Mouse (Mus musculus) heart, embryonic 13.5 days (tissue): ENCODE data around the gene Ccdc137. TPM values are rescaled to one million over a fixed set of nuclear protein-coding genes. Genes with fewer than 3 reads are reported as not detected.

Source experiments
- ATAC-seq: fragments of 200-750 bp; cut with Nextera tagmentation; 2 replicates; pipeline ENCODE4 v1.8.0; 2017; ENCODE audit warnings: moderate TSS enrichment; ENCODE audit not compliant: insufficient number of reproducible peaks, low FRiP score, low TSS enrichment; ENCODE audit errors: extremely low read depth
- H3K27ac ChIP-seq: fragments of 300-500 bp; sonication (generic); replicated peaks from 2 replicates; pipeline ENCODE4 v1.5.1; 2015; ENCODE audit warnings: moderate library complexity, mild to moderate bottlenecking, inconsistent platforms
- H3K27me3 ChIP-seq: fragments of 300-500 bp; sonication (generic); replicated peaks from 2 replicates; pipeline ENCODE4 v1.6.1; 2015; ENCODE audit warnings: mild to moderate bottlenecking, inconsistent platforms
- H3K36me3 ChIP-seq: fragments of 300-500 bp; sonication (generic); 2 replicates; pipeline ENCODE4 v1.6.1; 2015; ENCODE audit warnings: mild to moderate bottlenecking, inconsistent platforms
- H3K4me1 ChIP-seq: fragments of 300-500 bp; sonication (generic); 2 replicates; pipeline ENCODE4 v1.6.1; 2015; ENCODE audit warnings: inconsistent platforms
- H3K4me2 ChIP-seq: fragments of 300-500 bp; sonication (generic); 2 replicates; pipeline ENCODE4 v1.6.1; 2015; ENCODE audit warnings: inconsistent platforms, mild to moderate bottlenecking, moderate library complexity
- H3K4me3 ChIP-seq: fragments of 300-500 bp; sonication (generic); 2 replicates; pipeline ENCODE4 v1.5.1; 2015; ENCODE audit warnings: moderate library complexity, mild to moderate bottlenecking, inconsistent platforms
- H3K9ac ChIP-seq: fragments of 300-500 bp; sonication (generic); 2 replicates; pipeline ENCODE4 v1.6.1; 2015; ENCODE audit warnings: inconsistent platforms, mild to moderate bottlenecking, moderate library complexity
- H3K9me3 ChIP-seq: fragments of 300-500 bp; sonication (generic); 2 replicates; pipeline ENCODE4 v1.6.1; 2016; ENCODE audit warnings: inconsistent platforms
- WGBS: fragments of 180-500 bp; shearing (Covaris S2); methylation state at CpG from one replicate; pipeline ENCODE4 v1.1.7; 2015; ENCODE audit warnings: mixed read lengths; 5-methylcytosine and 5-hydroxymethylcytosine counted together
- polyA plus RNA-seq: library from polyadenylated mRNA; unstranded; fragments of >200 nt; fragmentation: Nextera tagmentation; extraction: Ambion mirVana; gene quantifications from 2 replicates; pipeline ENCODE4 v1.2.1, GENCODE M21; 2015

Gene Ccdc137
- polyA plus RNA-seq, 1 experiment from 2014 or later, result 19.1 TPM

GRCm38 (mm10) chr11:120442344-120442743 lies 15.6 kb upstream of the Ccdc137 start, which contains the start of gene Tspan10:
Tspan10 (plus strand) TSS chr11:120442644.
- Histone ChIP-seq H3K4me2 (no peak within 1 kb of the TSS), H3K27ac (no peak within 1 kb of the TSS), H3K9ac (no peak within 1 kb of the TSS), H3K27me3 (no peaks in the 10 kb centered on the region; the same call in 1 of the 2 replicates), H3K9me3 (no peaks in the 10 kb centered on the region), H3K4me1 (0 out of 2 replicates have a peak, but pooled peaks cover 7% of the 10 kb centered on the region), H3K4me3 (no peak within 1 kb of the TSS), H3K36me3 (no peaks in the 10 kb centered on the region)
- no peak for ATAC-seq
- WGBS, result 88% methylated on average over 3 of the region's 3 CpGs

DNA sequence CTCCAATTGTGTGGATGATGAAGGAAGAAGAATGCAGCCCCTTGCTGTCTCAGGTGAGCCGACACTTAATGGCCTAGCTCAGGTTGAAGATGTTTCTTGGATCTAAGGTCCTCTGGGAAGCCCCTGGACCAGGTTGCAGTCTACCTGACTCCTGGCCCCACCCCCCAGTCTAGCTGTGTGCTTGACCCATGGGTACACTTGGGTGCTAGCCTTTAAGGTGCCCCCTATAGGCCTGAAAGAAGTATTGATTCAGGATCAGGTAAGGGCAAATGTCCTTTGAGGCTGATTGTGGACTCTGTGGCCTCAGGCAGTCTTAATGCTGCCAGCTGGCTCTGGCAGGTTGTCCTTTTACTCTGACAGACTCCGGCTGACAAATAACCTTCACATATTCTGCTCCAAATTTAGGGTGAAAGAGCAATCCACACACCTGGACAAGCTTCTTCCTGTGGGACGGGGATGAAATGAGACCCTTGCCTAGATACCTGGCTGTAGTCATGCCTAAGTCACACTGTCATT lies 15.1 kb upstream of the Ccdc137 start:
- H3K9me3 ChIP-seq, result no peaks in the 10 kb centered on the region
- WGBS, result 85% methylated on average over 3 of the region's 3 CpGs
- H3K4me3 ChIP-seq, result no peak overlapping the region
- H3K27ac ChIP-seq, result no peak overlapping the region
- H3K27me3 ChIP-seq, result no peaks in the 10 kb centered on the region; the same call in 1 of the 2 replicates
- H3K36me3 ChIP-seq, result no peaks in the 10 kb centered on the region
- H3K9ac ChIP-seq, result no peak overlapping the region
- H3K4me2 ChIP-seq, result no peak overlapping the region
- no peak for ATAC-seq
- 0 out of 2 replicates have a peak, but pooled peaks cover 7% of the 10 kb centered on the region for H3K4me1 ChIP-seq

DNA sequence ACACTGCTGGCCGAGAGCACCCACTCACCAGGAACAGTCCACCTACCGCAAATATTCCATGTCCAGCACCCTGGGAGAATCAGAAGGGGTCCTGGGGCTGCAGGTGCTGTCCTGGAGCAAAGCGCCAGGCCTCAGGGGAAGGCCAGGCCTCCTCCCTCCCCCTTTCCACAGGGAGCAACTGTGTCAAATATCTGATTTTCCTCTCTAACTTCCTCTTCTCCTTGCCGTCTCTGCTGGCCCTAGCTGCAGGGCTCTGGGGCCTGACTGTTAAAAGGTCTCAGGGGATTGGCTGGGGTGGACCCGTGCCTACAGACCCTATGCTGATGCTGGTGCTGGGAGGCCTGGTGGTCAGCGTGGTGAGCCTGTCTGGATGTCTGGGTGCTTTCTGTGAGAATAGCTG lies 13.8 kb upstream of the Ccdc137 start:
- H3K4me2 ChIP-seq, result no peak overlapping the region
- 0 out of 2 replicates have a peak, but pooled peaks cover 7% of the 10 kb centered on the region for H3K4me1 ChIP-seq
- no peak overlapping the region for H3K27ac ChIP-seq
- H3K4me3 ChIP-seq, result no peak overlapping the region
- ATAC-seq, result no peak
- 72% methylated on average over 6 of the region's 6 CpGs for WGBS
- no peaks in the 10 kb centered on the region; the same call in 1 of the 2 replicates for H3K27me3 ChIP-seq
- no peak overlapping the region for H3K9ac ChIP-seq
- H3K9me3 ChIP-seq, result no peaks in the 10 kb centered on the region
- H3K36me3 ChIP-seq, result no peaks in the 10 kb centered on the region

GRCm38 (mm10) chr11:120445475-120445874 lies 12.4 kb upstream of the Ccdc137 start:
- no peaks in the 10 kb centered on the region; the same call in 1 of the 2 replicates for H3K27me3 ChIP-seq
- no peak overlapping the region for H3K4me3 ChIP-seq
- 46% methylated on average over 3 of the region's 3 CpGs for WGBS

GRCm38 (mm10) chr11:120447179-120447578 lies 10.7 kb upstream of the Ccdc137 start:
- Histone ChIP-seq H3K27ac (no peak overlapping the region), H3K27me3 (no peaks in the 10 kb centered on the region), H3K36me3 (no peaks in the 10 kb centered on the region), H3K4me1 (0 out of 2 replicates have a peak, but pooled peaks cover 7% of the 10 kb centered on the region), H3K4me3 (no peak overlapping the region), H3K9me3 (no peaks in the 10 kb centered on the region), H3K9ac (no peak overlapping the region), H3K4me2 (no peak overlapping the region)
- 75% methylated on average over 7 of the region's 7 CpGs for WGBS
- no peak for ATAC-seq

More at GRCm38 (mm10) chr11:120445475-120445874, 12.4 kb upstream of the Ccdc137 start:
- Histone ChIP-seq H3K9ac (no peak overlapping the region), H3K9me3 (no peaks in the 10 kb centered on the region), H3K4me2 (no peak overlapping the region), H3K36me3 (no peaks in the 10 kb centered on the region), H3K4me1 (0 out of 2 replicates have a peak, but pooled peaks cover 7% of the 10 kb centered on the region), H3K27ac (no peak overlapping the region)
- ATAC-seq, result no peak

DNA sequence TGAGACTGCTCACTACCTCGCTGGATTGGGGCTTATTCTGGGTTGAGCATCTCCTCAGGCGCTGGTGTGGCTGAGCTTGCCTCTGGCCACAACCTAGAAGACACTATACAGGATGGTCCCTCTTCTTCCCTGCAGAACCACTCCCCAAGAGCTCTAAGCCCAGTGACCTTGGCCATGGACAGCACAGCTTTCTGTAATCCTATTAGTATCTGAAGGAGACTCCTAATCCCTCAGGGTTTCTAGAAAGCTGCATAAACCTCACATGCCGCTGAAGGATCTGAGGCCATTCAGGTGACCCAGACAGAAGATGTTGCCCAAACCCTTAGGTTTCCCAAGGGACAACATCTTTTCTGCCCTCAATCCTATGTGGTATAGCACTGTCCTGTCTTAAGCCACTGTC lies 5.7 kb upstream of the Ccdc137 start:
- Histone ChIP-seq H3K4me2 (no peak overlapping the region), H3K36me3 (peaks cover 12% of the 10 kb centered on the region), H3K9ac (no peak overlapping the region), H3K27ac (no peak overlapping the region), H3K4me1 (peaks cover 10% of the 10 kb centered on the region), H3K27me3 (no peaks in the 10 kb centered on the region; the same call in 1 of the 2 replicates), H3K4me3 (no peak overlapping the region), H3K9me3 (no peaks in the 10 kb centered on the region)
- ATAC-seq, result no peak
- 68% methylated on average over 3 of the region's 3 CpGs for WGBS

GRCm38 (mm10) chr11:120453306-120453705 lies 4.6 kb upstream of the Ccdc137 start, which contains the start of gene Pde6g:
Pde6g (minus strand) TSS chr11:120453500.
- Histone ChIP-seq H3K4me1 (peaks cover 14% of the 10 kb centered on the region), H3K27ac (no peak within 1 kb of the TSS), H3K4me3 (no peak within 1 kb of the TSS), H3K36me3 (peaks cover 12% of the 10 kb centered on the region), H3K9me3 (no peaks in the 10 kb centered on the region), H3K9ac (no peak within 1 kb of the TSS), H3K27me3 (no peaks in the 10 kb centered on the region; the same call in 1 of the 2 replicates), H3K4me2 (no peak within 1 kb of the TSS)
- no peak for ATAC-seq
- 75% methylated on average over 4 of the region's 4 CpGs for WGBS

GRCm38 (mm10) chr11:120454965-120455364 lies 3.0 kb upstream of the Ccdc137 start:
- 92% methylated on average over 4 of the region's 4 CpGs for WGBS
- H3K4me3 ChIP-seq, result no peak overlapping the region
- no peak for ATAC-seq

DNA sequence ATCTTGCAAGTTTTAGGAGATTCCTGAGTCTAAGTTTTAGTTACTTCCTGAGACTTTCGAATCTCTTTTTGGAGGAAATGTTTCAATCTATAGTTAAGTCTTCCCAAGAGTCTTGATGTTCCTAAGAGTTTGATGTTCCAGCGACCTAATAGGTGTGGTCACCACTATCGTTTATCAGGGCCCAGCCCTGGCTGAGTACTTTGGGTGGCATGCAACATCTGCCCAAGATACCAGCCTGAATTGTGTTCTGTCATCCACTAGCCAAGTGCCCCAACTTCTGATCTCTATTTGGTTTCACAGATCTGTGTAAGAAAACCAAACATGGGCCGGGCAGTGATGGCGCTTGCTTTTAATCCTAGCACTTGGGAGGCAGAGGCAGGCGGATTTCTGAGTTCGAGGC lies 2.5 kb upstream of the Ccdc137 start:
- WGBS, result 90% methylated on average over 7 of the region's 7 CpGs
- no peak overlapping the region for H3K27ac ChIP-seq
- peaks cover 26% of the 10 kb centered on the region for H3K4me1 ChIP-seq
- no peaks in the 10 kb centered on the region; the same call in 1 of the 2 replicates for H3K27me3 ChIP-seq
- no peaks in the 10 kb centered on the region for H3K9me3 ChIP-seq
- no peak for ATAC-seq
- no peak overlapping the region for H3K4me3 ChIP-seq
- H3K36me3 ChIP-seq, result peaks cover 22% of the 10 kb centered on the region
- no peak overlapping the region for H3K4me2 ChIP-seq
- no peak overlapping the region for H3K9ac ChIP-seq

More at GRCm38 (mm10) chr11:120454965-120455364, 3.0 kb upstream of the Ccdc137 start:
- H3K27ac ChIP-seq, result no peak overlapping the region
- H3K9me3 ChIP-seq, result no peaks in the 10 kb centered on the region
- H3K4me2 ChIP-seq, result no peak overlapping the region
- H3K36me3 ChIP-seq, result peaks cover 19% of the 10 kb centered on the region
- peaks cover 26% of the 10 kb centered on the region for H3K4me1 ChIP-seq
- H3K9ac ChIP-seq, result no peak overlapping the region
- no peaks in the 10 kb centered on the region; the same call in 1 of the 2 replicates for H3K27me3 ChIP-seq

DNA sequence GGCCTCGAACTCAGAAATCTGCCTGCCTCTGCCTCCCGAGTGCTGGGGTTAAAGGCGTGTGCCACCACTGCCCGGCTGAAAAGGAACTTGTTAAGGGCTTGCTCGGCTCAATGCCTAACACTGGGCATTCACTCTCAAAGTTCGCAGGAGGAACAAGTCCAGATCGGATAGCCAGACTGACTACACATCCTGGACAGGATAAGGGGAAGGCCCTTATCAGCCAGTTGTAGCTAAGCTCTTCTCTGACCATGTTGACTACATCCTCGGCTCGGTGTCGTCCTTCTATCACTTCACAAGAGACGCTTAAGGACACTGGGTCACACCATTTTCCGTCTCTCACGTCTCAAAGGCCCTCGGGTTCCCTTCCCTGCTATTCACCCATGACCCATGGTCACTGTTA lies 545 bp upstream of the Ccdc137 start:
- Histone ChIP-seq H3K9ac (peak overlapping the region; percentile 99), H3K4me2 (peak overlapping the region; percentile 97), H3K4me1 (peaks cover 26% of the 10 kb centered on the region), H3K36me3 (peaks cover 40% of the 10 kb centered on the region), H3K27ac (peak overlapping the region; percentile 93), H3K27me3 (no peaks in the 10 kb centered on the region; the same call in 1 of the 2 replicates), H3K9me3 (no peaks in the 10 kb centered on the region), H3K4me3 (peak overlapping the region; percentile 94)
- 16% methylated on average over 14 of the region's 14 CpGs for WGBS
- ATAC-seq, result no peak

- 63% methylated on average over 6 of the region's 6 CpGs for WGBS
- no peak for ATAC-seq
- Histone ChIP-seq H3K9me3 (no peaks in the 10 kb centered on the region), H3K9ac (peak overlapping the region; percentile 99), H3K27ac (peak overlapping the region; percentile 93; the same call in 1 of the 2 replicates), H3K36me3 (peaks cover 56% of the 10 kb centered on the region), H3K4me1 (peaks cover 26% of the 10 kb centered on the region), H3K27me3 (no peaks in the 10 kb centered on the region), H3K4me3 (peak overlapping the region; percentile 94), H3K4me2 (peak overlapping the region; percentile 97)
These were observed 1.1 kb downstream of the Ccdc137 start for GRCm38 (mm10) chr11:120458847-120459597.
